Mouse (Mus musculus) NIH3T3 (cell line): Measurements from ENCODE around the gene Uchl1.
A peak's percentile ranks its signal among the peaks of the same experiment; 100 is the strongest.

Experiments
- DNase-seq: peaks from one replicate; pipeline ENCODE4 v3.0.0-alpha.2; 2012; ENCODE audit warnings: low read depth

Gene Uchl1

DNA sequence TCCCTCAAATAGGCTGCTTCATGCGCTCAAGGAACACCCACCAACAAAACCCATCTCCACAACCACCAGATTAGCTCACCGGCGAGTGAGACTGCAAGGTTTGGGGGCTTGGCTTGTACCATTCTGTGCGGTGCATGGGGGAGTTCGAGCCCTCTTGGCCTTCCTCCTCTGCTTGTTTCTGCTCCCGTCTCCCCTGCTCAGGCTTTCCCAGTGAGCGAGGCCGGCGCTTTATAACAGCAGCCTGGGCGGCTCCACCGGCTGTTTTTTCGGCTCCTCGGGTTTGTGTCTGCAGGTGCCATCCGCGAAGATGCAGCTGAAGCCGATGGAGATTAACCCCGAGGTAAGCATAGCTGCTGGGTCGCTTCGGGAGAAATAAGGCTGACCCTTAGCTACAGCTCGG, at the start of gene Uchl1:
TSS of gene Uchl1 (plus strand) at position 109 of the 400 bp plus-strand sequence.
- peak; percentile 6 for DNase-seq

DNA sequence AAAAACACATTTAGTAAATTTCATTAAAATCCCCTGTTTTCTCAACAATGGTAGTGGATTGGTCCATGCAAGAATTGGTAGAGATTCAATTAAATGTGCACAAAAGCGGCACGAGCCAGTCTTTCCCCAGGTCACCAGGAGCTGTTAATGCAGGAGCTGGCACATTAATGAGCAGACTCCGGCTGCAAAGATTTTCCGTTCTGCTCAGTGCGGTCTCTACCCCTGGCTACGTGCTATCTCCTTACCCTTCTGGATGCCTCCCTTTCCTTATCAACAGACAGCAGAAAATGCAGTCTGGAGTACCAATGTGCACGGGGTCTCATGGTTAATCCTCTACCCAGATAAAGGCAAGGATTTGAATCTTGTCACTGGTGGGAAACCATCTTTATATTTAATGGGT, 48.1 kb upstream of the Uchl1 start:
- no peak for DNase-seq

DNA sequence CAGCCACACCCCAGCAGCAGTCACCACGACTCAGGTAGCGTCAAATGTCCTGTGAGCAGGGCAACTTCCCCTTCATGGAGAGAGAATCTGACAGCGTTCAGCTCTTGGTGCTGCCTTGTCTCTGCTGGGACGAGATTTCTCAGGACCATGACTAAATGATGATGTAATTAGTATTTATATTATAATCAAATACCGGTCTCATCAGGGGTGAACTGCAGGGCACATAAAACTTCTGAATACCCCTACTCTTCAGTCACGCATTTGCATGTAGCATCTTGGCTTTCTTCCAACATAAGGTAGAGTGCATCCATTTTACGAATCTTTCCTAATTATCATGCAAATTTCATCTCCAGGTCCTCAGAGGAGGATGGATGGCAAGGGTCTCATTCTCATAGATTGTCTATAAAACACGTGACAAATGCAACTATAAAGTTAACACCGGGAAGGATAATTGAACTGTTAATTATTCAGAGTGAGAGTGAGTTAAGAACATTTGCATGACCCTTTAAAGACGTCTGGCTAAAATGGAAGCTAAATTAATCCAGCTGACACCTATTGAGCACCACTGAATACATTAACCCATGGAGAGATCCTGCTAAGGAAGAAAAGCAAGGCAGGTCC, 40.3 kb upstream of the Uchl1 start:
- DNase-seq = no peak

DNA sequence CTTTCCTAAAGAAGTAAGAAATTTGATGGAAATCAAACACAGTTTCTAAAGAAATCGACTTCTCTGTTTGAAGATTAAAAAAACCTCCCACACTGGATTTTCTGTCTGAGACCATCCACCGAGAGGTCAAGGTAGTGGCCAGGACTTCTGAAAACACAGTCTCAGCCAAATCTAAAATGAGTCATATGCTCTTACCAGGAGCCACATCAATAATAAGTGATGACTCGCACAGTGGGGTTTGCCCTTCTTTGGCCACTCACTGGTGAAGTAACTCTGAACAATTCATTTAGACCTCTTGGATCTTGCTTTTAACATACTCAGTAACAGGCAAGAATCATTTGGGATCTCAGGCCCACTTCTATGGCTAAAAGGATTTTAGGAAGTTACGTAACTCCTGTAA, 33.7 kb upstream of the Uchl1 start:
- peak; percentile 65 for DNase-seq

DNA sequence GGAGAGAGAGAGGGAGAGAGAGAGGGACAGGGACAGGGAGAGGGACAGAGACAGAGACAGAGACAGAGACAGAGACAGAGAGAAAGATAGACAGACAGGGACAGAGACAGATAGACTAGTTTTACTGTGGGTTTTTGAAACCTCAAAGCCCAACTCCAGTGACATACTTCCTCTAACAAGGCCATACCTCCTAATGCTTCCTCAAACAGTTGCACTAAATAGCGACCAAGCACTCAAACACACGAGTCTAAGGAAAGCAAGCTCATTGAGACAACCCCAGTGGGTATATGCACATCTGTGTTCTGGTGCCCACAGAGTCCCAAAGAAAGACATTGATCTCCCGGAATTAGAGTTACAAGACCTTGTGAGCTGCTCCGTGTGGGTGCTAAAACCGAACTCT, 32.6 kb upstream of the Uchl1 start:
- no peak for DNase-seq

DNA sequence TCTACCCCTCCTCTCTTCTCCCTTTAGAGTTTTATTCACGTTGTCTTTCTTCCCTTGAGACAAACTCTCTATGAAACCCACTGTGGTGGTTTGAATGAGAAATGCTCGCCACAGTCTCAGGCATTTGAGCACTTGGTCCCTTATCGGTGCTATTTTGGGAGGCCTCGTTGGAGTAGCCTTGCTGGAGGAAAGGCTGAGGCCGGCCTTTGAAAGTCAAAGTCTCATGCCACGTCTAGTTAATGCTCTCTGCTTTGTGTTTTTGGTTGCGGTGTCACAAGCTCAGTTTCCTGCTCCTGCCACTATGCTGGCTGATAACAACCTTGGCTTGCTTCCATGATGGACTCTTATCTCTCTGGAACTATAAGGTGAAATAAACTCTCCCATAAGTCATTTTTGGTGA, 28.4 kb upstream of the Uchl1 start:
- no peak for DNase-seq

DNA sequence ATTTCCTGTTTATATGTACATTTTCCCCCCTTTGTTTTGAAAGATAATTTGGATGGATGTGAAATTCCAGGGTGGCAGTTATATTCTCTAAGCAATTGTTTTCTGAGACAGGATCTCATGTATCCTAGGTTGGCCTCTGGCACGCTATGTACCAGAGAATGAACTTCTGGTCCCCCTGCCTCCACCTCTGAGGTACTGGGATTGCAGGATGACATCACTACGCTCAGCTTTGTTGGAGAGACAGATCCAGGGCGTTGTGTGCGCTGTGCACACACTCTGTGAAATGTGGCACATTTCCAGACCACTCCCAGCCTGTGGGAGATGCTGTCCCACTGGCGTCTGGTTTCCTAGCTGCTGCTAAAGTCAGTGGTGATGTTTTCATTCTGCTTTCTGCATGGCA, 21.7 kb upstream of the Uchl1 start:
- DNase-seq = peak; percentile 67

DNA sequence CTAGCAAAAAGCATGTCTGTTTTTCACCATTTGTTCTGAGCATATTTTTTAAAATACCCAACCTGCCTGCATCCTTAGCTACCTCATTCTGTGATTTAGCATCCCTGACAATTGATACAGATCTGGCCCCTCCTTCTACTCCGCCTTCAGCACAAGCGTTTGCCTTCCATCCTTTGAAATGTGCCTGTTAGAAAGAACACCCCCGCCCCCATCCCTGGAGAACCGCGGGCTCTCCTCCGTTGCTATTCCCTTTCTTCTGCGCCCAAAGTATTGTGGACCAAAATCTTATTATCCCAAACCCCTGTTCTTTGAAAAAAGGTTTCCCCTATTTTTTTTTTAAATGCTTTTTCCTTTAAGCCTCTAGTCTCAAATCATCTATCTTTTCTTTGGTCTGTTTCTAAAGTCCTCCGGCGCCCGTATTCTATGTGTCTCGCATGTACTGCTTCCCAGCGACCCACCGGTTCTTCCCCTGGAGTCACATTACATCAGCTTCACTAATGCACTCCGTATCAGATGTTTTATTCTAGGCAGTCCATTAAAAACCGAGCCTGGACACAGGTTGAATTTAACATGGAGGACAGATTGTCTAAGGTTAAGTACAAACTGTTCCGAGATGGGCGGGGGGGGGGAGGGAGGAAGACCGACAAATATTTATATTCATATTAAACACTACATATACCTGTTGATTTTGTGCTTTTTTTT, 551 bp upstream of the Uchl1 start:
- DNase-seq = no peak

DNA sequence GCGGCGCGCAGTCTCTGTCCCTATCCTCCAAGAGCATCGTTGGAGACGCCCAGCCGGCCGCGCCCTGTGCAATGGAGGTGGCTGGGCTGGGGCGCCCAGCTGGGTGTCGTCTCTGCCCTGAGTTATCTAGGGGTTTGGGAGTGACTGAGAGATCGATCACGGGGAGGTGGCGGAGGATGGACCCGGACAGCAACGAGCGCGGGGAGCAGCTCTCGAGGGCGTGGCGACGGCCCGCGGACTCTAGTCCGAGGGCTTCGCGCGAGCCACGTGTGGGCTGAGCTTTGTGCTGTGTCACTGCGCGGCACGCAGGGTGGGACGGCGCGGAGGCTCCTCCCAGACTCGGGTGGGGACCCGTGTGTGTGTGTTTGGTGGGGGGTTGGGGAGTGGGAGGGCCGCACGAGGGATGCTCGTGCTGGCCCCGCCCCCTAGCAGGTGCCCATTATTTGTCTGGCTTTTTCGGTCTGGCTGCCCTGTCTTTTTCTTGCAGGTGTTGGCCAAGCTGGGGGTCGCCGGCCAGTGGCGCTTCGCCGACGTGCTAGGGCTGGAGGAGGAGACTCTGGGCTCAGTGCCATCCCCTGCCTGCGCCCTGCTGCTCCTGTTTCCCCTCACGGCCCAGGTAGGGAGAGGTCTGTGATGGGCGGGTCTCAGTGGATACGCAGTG, 696 bp downstream of the Uchl1 start:
- no peak for DNase-seq

DNA sequence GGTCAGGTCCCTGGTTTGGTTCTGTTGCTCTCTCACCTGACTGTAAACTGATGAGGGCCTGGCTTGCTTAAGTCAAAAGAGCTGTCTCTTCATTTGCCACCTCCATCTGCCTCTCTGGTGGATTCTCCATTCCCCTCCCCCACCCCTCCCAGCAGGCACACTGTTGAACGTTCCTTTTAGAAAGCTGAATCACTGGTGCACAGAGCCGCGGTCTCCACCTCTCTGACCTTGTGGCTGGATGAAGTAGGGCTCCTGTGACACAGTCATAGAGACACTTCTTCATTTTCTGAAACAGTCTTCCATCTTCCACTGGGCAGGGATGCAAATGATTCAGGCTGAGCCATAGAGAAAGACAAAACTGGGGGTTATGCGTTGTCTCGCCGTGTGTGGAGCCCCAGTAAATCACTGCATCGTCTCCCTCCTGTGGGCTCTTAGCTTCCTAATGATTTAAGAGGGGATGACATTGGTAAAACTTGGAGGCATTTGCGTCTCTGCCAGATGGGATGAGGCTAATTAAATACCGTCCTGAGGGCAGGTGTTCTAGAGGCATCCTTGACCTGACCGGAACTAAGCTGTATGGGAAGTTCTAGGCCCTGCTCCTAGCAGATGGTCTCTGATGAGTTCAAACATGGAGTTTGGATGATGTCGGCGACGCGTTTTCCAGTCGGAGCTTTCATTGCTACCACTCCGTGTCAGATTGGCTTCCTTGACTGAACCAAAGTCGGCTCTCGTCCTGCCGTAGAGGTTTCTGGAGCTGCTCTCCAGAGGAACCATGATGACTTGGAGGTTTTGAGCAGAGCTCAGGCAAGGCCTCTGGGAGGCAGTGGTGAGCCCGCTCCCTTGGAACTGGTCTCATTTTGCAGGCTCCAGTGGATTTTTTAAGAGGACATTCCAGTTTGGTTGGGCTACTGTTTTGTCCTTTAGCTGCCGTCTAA, 1.8 kb downstream of the Uchl1 start:
- no peak for DNase-seq

DNA sequence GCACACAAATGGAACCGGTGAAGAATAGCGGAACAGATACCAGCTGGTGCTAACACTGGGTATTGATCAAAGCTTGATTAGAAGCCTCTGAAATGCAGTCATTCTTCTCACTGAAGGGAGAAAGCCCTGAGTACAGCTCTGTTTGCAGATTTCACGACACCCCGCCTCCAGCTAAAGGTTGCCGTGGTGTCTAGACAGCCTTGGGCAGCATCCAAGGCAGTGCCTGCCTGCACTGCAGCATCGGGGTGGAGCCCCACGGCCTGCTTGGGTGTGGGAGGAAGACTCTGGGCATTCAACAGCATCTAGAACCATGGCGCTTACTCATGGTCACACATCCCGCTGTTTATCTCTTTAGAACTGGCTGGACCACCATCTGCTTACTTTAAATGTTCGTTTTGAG, 3.3 kb downstream of the Uchl1 start:
- DNase-seq = peak; percentile 42

DNA sequence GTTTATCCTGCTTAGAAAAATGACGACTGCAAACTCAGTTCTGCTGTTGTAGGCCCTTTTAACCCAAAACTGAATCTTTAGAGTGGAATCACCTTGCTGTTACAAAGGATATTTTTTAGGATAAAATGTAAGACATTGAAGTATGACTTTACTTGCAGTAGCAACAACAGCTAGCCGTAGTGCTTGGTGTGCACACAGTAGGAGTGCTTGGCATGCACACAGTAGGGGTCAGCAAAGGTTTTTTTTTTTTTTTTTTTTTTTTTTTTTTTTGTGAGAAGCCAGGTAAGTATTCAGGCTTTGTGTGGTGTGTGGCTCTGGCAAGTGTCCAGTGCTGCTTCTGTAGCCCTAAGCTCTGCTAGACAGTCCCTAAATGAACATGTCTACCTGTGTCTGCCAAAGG, 10.0 kb downstream of the Uchl1 start:
- DNase-seq = no peak

DNA sequence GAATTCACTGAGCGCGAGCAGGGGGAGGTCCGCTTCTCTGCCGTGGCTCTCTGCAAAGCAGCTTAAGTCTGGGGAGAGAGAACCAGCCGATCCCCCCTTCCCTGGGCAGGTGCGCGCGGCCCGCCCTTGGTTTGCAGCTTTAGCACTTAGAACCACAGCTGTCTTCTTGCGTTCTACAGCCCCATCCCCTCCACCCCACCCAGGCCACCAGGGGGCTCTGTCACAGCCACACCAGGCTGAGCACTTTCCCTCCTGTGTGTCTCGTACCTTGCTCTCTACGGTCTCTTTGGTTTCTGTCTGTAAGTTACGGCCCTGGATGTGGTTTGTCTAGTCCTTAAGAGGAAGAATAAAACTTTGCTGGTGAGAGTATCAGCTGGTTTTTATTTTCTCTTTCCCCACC, 11.0 kb downstream of the Uchl1 start:
- DNase-seq = no peak

DNA sequence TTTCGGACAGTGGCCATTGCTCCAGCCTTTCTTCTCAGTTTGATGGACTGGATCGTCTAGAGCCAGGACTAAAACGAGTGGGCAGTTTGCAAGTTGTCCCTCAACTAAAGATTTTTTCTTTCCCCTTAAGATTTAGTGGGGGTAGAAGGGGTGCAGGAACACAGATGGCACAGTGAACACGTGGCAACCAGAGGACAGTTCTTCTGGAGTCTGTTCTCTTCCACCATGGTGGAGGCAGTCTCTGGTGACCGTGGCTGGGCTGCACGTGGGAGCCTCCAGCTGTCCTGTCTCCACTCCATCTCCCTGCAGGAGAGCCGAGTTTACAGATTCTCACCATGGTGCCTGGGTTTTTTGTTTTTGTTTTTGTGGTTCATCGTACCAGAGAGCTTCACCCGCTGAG, 11.8 kb downstream of the Uchl1 start:
- DNase-seq = no peak

DNA sequence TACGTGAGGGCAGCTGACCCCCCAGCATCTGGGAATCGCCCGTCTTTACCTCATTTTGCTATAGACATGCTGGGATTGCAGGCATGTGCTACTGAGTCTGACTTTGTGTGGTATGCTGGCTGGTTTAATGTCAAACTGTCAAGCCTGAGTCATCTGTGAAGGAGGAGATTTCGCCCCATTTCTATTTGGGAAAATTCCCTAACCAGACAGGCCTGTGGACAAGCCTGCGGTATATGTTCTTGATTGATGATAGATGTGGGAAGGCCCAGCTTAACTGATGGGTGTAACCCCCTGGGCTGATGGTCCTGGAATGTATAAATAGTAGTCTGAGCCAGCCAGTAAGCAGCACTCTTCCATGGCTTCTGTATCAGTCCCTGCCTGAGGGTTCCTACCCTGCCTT, 12.4 kb downstream of the Uchl1 start:
- DNase-seq = peak; percentile 55

DNA sequence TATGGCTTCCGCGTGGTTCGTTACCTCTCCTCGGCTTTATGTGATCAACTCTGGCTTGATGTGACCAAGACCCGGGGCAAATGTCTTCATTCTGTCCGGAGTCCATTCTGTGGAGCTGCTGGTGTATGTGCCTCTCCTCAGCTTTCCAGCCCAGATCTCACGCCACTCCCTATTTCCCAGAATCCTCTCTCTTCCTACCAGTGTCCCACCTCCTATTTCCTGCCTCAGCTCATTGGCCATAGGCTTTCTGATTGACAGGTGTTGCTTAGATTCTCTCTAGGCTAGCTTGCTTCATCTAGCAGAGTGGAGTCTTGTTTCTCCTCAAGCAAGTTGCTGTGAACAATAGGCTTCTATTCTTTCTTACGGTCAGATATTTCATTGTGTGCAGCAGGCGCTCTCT, 13.9 kb downstream of the Uchl1 start:
- DNase-seq = no peak

DNA sequence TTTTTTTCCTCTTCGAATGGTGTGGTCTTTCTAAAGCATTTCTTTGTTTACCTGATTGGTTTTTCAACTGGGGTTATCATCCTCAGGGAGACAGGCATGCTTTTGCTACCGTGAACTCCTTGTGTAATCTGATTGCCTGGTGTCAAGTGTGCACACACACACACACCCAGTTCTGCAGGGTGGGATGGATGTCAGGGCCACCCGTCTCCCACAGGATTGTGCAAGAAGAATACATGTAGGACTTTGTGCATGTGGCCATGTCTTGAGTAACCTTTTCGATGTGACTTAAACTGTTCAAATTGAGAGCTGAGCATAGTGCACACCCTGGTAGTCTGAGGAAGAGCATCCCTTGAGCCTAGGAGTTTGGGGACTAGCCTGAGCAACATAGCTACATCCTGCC, 17.3 kb downstream of the Uchl1 start:
- no peak for DNase-seq

DNA sequence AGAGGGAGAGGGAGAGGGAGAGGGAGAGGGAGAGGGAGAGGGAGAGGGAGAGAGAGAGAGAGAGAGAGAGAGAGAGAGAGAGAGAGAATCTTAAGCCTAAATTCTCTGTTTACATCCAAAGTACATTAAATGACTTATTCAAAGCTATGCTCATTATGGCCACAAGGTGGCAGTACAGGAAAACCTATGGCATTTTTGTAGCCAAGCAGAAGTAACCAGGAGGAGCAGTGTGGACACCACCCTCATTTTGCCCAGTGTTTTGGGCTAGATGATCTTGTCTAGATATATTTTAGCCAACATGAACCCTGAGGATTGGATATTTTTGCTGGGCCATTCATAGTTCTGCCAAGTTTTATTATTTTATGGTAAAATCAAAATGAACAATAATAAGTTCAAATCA, 21.2 kb downstream of the Uchl1 start:
- peak; percentile 89 for DNase-seq

DNA sequence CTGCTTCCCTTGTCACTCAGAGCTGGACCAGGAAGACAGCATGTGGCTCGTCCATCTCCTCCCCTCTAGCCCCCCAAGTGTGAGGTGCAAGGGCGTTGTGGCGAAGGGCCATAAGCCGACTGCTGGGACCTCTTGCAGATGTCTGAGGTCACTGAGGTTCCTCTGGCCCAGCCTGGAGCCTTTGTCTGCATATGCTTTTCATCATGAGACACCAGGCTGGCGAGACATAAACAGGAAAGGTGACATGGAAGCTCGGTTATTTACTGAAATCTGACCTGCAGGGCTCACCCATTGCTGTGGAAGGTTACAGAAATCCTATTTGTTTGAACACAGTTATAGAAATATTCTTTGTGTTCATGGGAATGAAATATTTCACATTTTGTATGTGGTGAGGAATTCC, 24.0 kb downstream of the Uchl1 start:
- DNase-seq = no peak

DNA sequence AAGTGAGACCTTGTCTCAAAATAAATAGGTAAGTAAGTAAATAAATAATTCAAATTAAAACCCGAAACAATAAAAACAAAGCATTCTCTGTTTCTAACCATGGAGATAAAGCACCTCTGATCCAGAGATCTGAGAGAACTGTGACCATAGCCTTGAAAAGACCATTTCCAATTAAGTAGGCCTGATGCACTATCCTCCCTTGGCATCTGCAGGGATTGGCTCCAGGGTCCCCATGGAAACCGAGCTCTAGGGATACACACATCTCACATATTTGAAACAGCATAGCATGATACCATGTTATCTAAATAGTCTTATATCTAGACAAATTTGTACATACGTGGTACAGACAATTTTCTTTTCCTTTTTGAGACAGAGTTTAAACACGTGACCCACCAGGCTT, 26.1 kb downstream of the Uchl1 start:
- no peak for DNase-seq

DNA sequence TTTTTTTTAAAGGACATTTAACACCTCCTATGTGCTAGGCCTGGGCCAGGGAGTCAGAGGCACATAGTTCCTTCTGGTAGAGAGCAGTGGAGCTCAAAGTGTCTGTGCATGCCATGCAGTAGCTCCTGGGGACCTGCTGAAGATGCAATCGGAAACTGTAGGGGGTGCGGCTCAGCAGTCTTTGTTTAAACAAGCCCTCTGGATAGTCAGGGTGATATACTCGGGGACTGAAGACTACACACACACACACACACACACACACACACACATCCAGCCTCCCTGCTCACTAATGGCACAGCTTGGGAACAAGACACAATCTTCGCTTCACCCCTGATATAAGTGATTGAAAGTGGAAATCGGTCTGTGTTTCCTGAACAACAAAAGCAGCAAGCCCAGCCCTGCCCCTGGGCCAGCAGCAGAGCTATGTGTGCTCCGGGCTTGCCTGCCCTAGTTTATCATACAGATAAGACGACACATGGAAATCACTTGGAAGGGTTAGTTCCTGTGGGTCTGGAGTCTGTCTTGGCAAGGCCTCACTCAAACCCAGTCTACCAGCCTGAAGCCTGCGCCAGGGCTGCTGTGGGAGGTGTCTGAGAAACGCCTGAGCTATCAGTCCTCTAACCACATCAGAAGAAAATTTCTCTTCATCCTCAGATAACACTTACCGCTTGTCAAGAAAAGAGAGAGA, 27.6 kb downstream of the Uchl1 start:
- DNase-seq = no peak

DNA sequence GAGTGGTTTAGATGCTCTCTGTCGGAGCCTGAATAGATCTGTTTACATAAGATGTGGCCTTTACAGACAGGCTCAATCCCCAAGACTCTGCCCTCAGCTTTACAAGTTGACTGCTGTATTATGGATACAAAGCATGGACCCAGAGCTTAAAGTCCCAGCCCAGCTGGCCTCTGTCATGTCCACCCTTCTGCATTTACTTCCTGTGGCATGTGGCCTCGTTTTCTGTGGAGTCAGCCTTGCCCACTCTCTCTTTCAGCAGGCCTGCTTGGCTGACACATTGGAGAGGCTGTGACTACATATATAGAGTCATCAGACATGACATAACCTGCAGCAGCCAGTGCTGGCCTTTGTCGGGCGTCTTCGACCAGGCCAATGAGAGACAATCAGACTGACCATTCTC, 32.0 kb downstream of the Uchl1 start:
- DNase-seq = no peak
